Mouse (Mus musculus) MEL (cell line): Measurements from ENCODE around the gene 9530077C05Rik. TPM values are rescaled to one million over a fixed set of nuclear protein-coding genes. Genes with fewer than 3 reads are reported as not detected.

ENCODE experiments used
- DNase-seq: peaks from one replicate; pipeline ENCODE4 v3.0.0; 2011; ENCODE audit warnings: low read depth, low spot score
- H3K27ac ChIP-seq: 2 replicates; pipeline ENCODE4 v1.5.1; 2012; ENCODE audit warnings: low read depth, mild to moderate bottlenecking, control low read depth, low read length, moderate library complexity; ENCODE audit not compliant: control insufficient read depth
- H3K27me3 ChIP-seq, 2 experiments: fragments of 150-350 bp in 1 of 2; sonication (generic) in 1 of 2; 2 replicates each; pipeline ENCODE4 v1.6.1; 2012; ENCODE audit warnings: low read length in 2 of 2, mild to moderate bottlenecking in 2 of 2, improper control_type of control experiment in 1 of 2, moderate library complexity in 1 of 2; ENCODE audit not compliant: insufficient read depth in 2 of 2, control insufficient read depth in 1 of 2
- H3K36me3 ChIP-seq, 2 experiments: 2 replicates each; pipeline ENCODE4 v1.6.1; 2012 to 2014; ENCODE audit warnings: low read length in 2 of 2, improper control_type of control experiment in 1 of 2, inconsistent platforms in 1 of 2, mild to moderate bottlenecking in 1 of 2; ENCODE audit not compliant: insufficient read depth in 2 of 2, control insufficient read depth in 1 of 2
- H3K4me1 ChIP-seq, 2 experiments: fragments of 150-350 bp in 1 of 2; sonication (generic) in 1 of 2; 2 replicates each; pipeline ENCODE4 v1.6.1; 2012; ENCODE audit warnings: low read length in 2 of 2, improper control_type of control experiment in 1 of 2, mild to moderate bottlenecking in 1 of 2; ENCODE audit not compliant: insufficient read depth in 2 of 2, control insufficient read depth in 1 of 2
- H3K4me3 ChIP-seq, 2 experiments: fragments of 150-350 bp in 1 of 2; sonication (generic) in 1 of 2; 2 replicates each; pipeline ENCODE4 v1.5.1; 2012; ENCODE audit warnings: low read depth in 2 of 2, low read length in 2 of 2, mild to moderate bottlenecking in 2 of 2, moderate library complexity in 2 of 2, control low read depth in 1 of 2, improper control_type of control experiment in 1 of 2; ENCODE audit not compliant: control insufficient read depth in 1 of 2, insufficient read depth in 1 of 2
- H3K79me2 ChIP-seq: 2 replicates; pipeline ENCODE4 v1.6.1; 2012; ENCODE audit warnings: mild to moderate bottlenecking, low read length, moderate library complexity; ENCODE audit not compliant: control insufficient read depth, poor library complexity, insufficient read depth
- H3K9ac ChIP-seq: 2 replicates; pipeline ENCODE4 v1.6.1; 2012; ENCODE audit warnings: low read depth, mild to moderate bottlenecking, control low read depth, low read length, moderate library complexity; ENCODE audit not compliant: control insufficient read depth, poor library complexity, severe bottlenecking
- H3K9me3 ChIP-seq: fragments of 150-350 bp; sonication (generic); replicated peaks from 2 replicates; pipeline ENCODE4 v1.6.1; 2012; ENCODE audit warnings: mild to moderate bottlenecking, low read length, improper control_type of control experiment, moderate library complexity; ENCODE audit not compliant: insufficient read depth
- CTCF ChIP-seq, 3 experiments: IDR thresholded peaks in 2 of 3; conservative IDR thresholded peaks in 1 of 3; 2 replicates each; pipeline ENCODE4 v1.5.1; 2011 to 2012; ENCODE audit warnings: low read length in 3 of 3, low read depth in 2 of 3, mild to moderate bottlenecking in 2 of 3, improper control_type of control experiment in 1 of 3, inconsistent platforms in 1 of 3, mixed read lengths in 1 of 3, moderate library complexity in 1 of 3; ENCODE audit not compliant: control insufficient read depth in 1 of 3, insufficient read depth in 1 of 3, poor library complexity in 1 of 3, severe bottlenecking in 1 of 3
- EP300 ChIP-seq, 2 experiments: IDR thresholded peaks; 2 replicates each; pipeline ENCODE4 v1.6.1; 2011; ENCODE audit warnings: improper control_type of control experiment in 2 of 2, low read length in 2 of 2, low read depth in 1 of 2, mild to moderate bottlenecking in 1 of 2
- GABPA ChIP-seq: IDR thresholded peaks from 2 replicates; pipeline ENCODE4 v1.6.1; 2012; ENCODE audit warnings: low read depth, mild to moderate bottlenecking, inconsistent platforms, low read length, improper control_type of control experiment, moderate library complexity
- HCFC1 ChIP-seq: IDR thresholded peaks from 2 replicates; pipeline ENCODE4 v1.6.1; 2012; ENCODE audit warnings: low read depth, mild to moderate bottlenecking, inconsistent platforms, low read length, improper control_type of control experiment, moderate library complexity
- MEF2A ChIP-seq: IDR thresholded peaks from 2 replicates; pipeline ENCODE4 v1.6.1; 2014; ENCODE audit warnings: low read depth, mild to moderate bottlenecking, inconsistent platforms, low read length, improper control_type of control experiment; ENCODE audit not compliant: poor library complexity, insufficient replicate concordance, severe bottlenecking; ENCODE audit errors: extremely low read depth
- POLR2A ChIP-seq, 2 experiments: IDR thresholded peaks; 2 replicates each; pipeline ENCODE4 v1.6.1; 2011 to 2012; ENCODE audit warnings: low read length in 2 of 2, mild to moderate bottlenecking in 2 of 2, control low read depth in 1 of 2, improper control_type of control experiment in 1 of 2, low read depth in 1 of 2, moderate library complexity in 1 of 2; ENCODE audit not compliant: control insufficient read depth in 1 of 2, insufficient read depth in 1 of 2, poor library complexity in 1 of 2
- POLR2AphosphoS5 ChIP-seq: IDR thresholded peaks from 2 replicates; pipeline ENCODE4 v1.6.1; 2012; ENCODE audit warnings: low read depth, borderline replicate concordance, mild to moderate bottlenecking, inconsistent platforms, low read length, moderate library complexity, mixed read lengths
- TBP ChIP-seq: IDR thresholded peaks from 2 replicates; pipeline ENCODE4 v1.8.0; 2011; ENCODE audit warnings: low read depth, low read length, improper control_type of control experiment
- UBTF ChIP-seq: IDR thresholded peaks from 2 replicates; pipeline ENCODE4 v1.6.1; 2012; ENCODE audit warnings: low read depth, mild to moderate bottlenecking, inconsistent platforms, low read length, improper control_type of control experiment, moderate library complexity, borderline replicate concordance; ENCODE audit not compliant: insufficient read depth
- USF1 ChIP-seq: IDR thresholded peaks from 2 replicates; pipeline ENCODE4 v1.6.1; 2014; ENCODE audit warnings: low read depth, mild to moderate bottlenecking, inconsistent platforms, low read length, improper control_type of control experiment, moderate library complexity
- USF2 ChIP-seq, 2 experiments: IDR thresholded peaks; 2 replicates each; pipeline ENCODE4 v1.6.1; 2011 to 2012; ENCODE audit warnings: improper control_type of control experiment in 2 of 2, low read length in 2 of 2, borderline replicate concordance in 1 of 2, inconsistent platforms in 1 of 2, low read depth in 1 of 2, mild to moderate bottlenecking in 1 of 2; ENCODE audit not compliant: insufficient read depth in 1 of 2
- polyA plus RNA-seq, 2 experiments: library from polyadenylated mRNA; stranded (reverse) in 1 of 2; unstranded in 1 of 2; fragments of >175 nt in 1 of 2; fragments of >200 nt in 1 of 2; gene quantifications; 2 replicates each; pipeline versions ENCODE4 v1.2.1 to v1.2.4; 2012; ENCODE audit warnings: low replicate concordance in 2 of 2, low read depth in 1 of 2; ENCODE audit not compliant: insufficient read length in 2 of 2, insufficient read depth in 1 of 2, missing spikeins in 1 of 2
- total RNA-seq: library from RNA; depleted of rRNA; stranded (reverse); fragments of 300-350 nt; gene quantifications from 2 replicates; pipeline ENCODE4 v1.2.3, GENCODE M21; 2012

9530077C05Rik gene
- total and polyA plus RNA-seq, 3 experiments: 4.1 to 6.9 TPM; not detected in 1

DNA sequence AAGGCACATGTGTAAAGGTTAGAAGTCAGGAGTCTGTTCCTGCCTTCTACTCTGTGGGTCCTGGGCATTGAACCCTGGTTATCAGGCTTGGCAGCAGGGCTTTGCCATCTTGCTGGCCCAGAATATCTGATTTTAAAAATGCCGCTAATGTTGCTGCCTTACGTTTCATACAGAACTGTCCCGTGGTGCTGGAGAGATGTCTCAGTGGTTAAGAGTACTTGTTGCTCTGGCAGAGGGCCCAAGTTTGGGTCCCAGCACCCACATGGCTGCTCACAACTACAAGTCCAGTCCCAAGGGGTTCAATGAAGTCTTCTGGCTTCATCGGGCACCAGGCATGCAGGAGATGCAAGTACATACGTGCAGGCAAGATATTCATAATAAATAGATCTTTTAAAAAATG lies 54.9 kb downstream of the 9530077C05Rik start:
- no peak for TF ChIP-seq GABPA
- TF ChIP-seq, all 39 proteins: peak for 0
- DNase-seq: peak; percentile 54
- no peaks in the 10 kb centered on the region for H3K9me3 ChIP-seq
- no peak overlapping the region for H3K27ac ChIP-seq
- no peak overlapping the region for H3K4me3 ChIP-seq
- no peak overlapping the region for H3K9ac ChIP-seq
- peaks cover 27% of the 10 kb centered on the region for H3K79me2 ChIP-seq
- H3K36me3 ChIP-seq: peaks cover 11 to 26% of the 10 kb centered on the region in 2 experiments
- H3K4me1 ChIP-seq: peaks cover 7 to 10% of the 10 kb centered on the region in 2 experiments; a peak in 3 of 4 replicates
- no peaks in the 10 kb centered on the region for H3K27me3 ChIP-seq

DNA sequence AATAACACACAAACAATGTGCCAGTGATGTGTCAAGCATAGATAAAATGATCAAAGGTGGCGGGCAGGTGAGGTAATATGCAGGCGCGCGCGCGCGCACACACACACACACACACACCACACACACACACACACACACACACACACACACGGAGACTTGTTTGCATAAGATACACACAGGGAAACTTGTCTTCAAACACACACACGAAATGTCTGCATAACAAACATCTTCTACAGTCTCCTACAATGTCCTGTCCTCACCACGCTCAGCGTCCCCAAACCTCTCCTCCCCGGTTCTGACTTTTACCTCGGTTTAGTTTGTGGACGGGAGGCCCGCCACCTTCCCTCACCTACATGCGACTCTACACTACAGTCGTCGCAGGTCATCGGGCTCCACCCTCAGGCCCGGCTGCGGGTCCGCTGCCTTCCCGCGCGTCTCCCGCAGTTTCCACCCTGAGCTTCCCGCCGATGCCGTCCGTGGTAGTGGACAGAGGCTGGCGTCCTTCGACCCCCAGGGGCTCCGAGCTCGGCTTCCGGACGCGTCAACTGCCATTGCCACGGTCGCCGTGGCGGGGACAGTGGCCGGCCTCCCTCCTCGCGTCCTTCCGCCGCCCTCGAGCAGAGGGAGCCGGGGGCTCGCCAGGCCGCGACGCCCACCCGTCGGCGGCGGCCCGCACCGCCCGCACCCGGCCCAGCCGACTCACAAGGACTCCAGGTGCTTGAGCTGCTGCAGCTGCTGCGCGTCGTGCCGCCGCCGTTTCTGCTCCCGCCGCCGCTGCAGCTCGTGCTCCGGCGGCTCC lies 56.3 kb downstream of the 9530077C05Rik start:
- peak overlapping the region; percentile 80 to 94 for H3K4me3 ChIP-seq
- no peaks in the 10 kb centered on the region for H3K9me3 ChIP-seq
- no peaks in the 10 kb centered on the region for H3K27me3 ChIP-seq
- H3K36me3 ChIP-seq: peaks cover 11 to 19% of the 10 kb centered on the region in 2 experiments
- DNase-seq: peak; percentile 92
- H3K9ac ChIP-seq: peak overlapping the region; percentile 89
- peak overlapping the region; percentile 68 for H3K27ac ChIP-seq
- H3K4me1 ChIP-seq: peaks cover 7 to 10% of the 10 kb centered on the region in 2 experiments; a peak in 3 of 4 replicates
- peaks cover 26% of the 10 kb centered on the region for H3K79me2 ChIP-seq
- TF ChIP-seq EP300 (IDR thresholded peaks at IDR 0.05; ENCODE audit: low read depth in 1 of 2, low read length in 2 of 2) (no peak), HCFC1 (no peak), UBTF (peak; percentile 32; the same call in 1 of the 2 replicates), CTCF (IDR thresholded peaks at IDR 0.05 in 2 of 3, conservative IDR thresholded peaks at IDR 0.05 in 1 of 3; ENCODE audit: control insufficient read depth in 1 of 3, insufficient read depth in 1 of 3, low read depth in 2 of 3, low read length in 3 of 3, poor library complexity in 1 of 3, severe bottlenecking in 1 of 3) (0 out of 6 replicates have a peak, but pooled peaks of 1 of the 3 experiments have one; percentile 2), TBP (peak; percentile 61)

DNA sequence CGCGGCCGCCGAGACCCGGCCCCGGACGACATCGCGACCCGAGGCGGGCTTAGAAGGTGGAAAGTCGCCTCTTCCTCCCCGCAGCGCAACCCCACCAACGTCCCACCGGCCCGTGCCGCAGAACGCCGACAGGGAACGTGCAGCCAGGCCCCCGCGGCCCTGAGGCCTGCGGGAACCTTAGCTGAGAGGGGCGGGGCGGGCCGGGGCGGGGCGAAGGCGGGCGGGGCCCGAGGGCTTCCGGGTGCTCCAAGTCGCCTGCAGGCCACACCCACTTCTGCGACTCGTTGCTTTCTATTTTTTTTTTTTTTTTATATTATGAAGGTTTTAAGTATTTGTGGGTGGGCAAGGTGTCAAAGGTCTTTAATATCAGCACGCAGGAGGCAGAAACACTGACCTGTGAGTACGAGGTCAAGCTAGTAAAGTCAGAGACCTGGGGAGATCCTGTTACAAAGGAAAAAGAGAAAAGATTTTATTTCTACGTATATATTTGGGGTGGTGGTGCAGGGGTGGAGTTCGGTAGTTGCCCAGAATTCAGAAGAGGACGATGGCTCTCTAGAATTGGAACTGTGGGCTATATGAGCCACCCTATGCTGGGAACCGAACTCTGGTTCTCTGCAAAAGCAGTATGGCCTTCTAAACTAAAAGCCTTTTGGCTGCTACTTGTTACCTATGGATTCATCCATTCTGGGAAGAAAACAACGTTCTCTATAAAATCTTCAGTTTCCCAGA lies 57.0 kb downstream of the 9530077C05Rik start:
- peaks cover 7 to 10% of the 10 kb centered on the region in 2 experiments; a peak in 3 of 4 replicates for H3K4me1 ChIP-seq
- peaks cover 10 to 19% of the 10 kb centered on the region in 2 experiments for H3K36me3 ChIP-seq
- no peaks in the 10 kb centered on the region for H3K9me3 ChIP-seq
- peak overlapping the region; percentile 80 to 94 for H3K4me3 ChIP-seq
- H3K27ac ChIP-seq: peak overlapping the region; percentile 68
- H3K9ac ChIP-seq: peak overlapping the region; percentile 89
- TF ChIP-seq CTCF (IDR thresholded peaks at IDR 0.05 in 2 of 3, conservative IDR thresholded peaks at IDR 0.05 in 1 of 3; ENCODE audit: control insufficient read depth in 1 of 3, insufficient read depth in 1 of 3, low read depth in 2 of 3, low read length in 3 of 3, poor library complexity in 1 of 3, severe bottlenecking in 1 of 3): 0 out of 6 replicates have a peak, but pooled peaks of 1 of the 3 experiments have one; percentile 12
- TF ChIP-seq MEF2A: no peak
- TF ChIP-seq USF2 (IDR thresholded peaks at IDR 0.05; ENCODE audit: borderline replicate concordance in 1 of 2, insufficient read depth in 1 of 2, low read depth in 1 of 2, low read length in 2 of 2): no peak
- TF ChIP-seq POLR2A (IDR thresholded peaks at IDR 0.05; ENCODE audit: control insufficient read depth in 1 of 2, insufficient read depth in 1 of 2, low read depth in 1 of 2, low read length in 2 of 2, poor library complexity in 1 of 2): peak; percentile 98 to 100
- TF ChIP-seq USF1: no peak
- TF ChIP-seq POLR2AphosphoS5: peak; percentile 63; the same call in 1 of the 2 replicates
- peak; percentile 56; the same call in 1 of the 2 replicates for TF ChIP-seq TBP
- peak; percentile 99 for DNase-seq
- H3K79me2 ChIP-seq: peaks cover 25% of the 10 kb centered on the region
- H3K27me3 ChIP-seq: no peaks in the 10 kb centered on the region
